Mouse (Mus musculus): ENCODE results near the gene Zbtb6. TPM values are rescaled to one million over a fixed set of nuclear protein-coding genes. Genes with fewer than 3 reads are reported as not detected.

The Zbtb6 gene
- total RNA-seq (2015) (16.2 and 17.4 TPM in 2 replicates), total RNA-seq (2017) (20.3 and 22.3 TPM in 2 replicates)

DNA sequence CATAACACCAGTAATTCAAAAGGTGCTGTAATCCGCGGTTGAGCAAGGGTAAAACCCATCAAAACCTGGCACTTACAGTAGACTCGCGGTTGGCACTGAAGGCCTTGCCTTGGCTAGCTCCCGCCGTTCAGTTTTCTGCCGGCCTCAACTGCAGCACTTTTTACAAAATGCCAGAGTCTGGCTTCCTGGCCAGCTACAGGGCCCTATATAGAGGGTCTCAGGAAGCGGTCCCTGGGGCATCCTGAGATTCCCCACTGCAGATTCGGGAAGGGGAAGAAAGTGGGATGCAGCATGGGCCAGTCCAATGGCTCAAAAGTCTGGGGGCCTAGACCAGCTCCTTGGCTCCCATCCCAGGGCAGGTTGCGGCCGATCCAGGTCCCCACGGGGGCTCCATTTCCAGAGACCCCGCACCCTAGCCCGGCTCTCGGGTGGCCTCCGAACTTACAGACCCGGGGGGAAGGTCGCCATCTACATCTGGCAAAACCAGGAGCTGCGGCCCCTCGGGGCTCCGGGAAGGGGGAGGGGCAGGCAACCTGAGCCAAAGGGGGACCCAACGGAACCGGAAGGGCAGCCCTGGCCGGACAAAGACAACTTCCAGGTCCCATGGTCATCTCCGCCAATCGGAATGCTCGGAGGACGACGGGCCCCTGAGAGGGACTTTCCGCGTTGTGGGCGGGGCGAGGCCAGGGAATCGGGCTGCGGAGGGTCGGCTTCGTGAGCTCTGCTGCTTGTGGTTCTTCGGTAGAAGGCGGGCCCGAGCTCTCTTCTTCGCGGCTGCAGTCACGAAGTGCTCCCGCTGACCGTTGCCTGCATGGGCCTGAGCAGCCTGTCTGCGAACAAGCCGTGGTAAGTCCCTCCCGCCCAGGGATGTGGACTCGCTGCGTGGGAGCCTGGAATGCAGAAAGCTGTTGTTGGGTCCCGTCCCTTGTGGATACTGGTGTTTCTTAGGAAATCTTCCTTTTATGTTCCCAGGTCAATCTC, at the start of gene Zbtb6, which contains the start of the genes Zbtb26 and Rabgap1:
Zbtb6 (minus strand) TSS at position 561 of the 981 bp plus-strand sequence.
Zbtb26 (minus strand) TSS at position 525 of the 981 bp plus-strand sequence.
Rabgap1 (plus strand) TSS at position 669 of the 981 bp plus-strand sequence.
- ATAC-seq (replicated peaks; ENCODE audit: poor library complexity), result peak; percentile 98

DNA sequence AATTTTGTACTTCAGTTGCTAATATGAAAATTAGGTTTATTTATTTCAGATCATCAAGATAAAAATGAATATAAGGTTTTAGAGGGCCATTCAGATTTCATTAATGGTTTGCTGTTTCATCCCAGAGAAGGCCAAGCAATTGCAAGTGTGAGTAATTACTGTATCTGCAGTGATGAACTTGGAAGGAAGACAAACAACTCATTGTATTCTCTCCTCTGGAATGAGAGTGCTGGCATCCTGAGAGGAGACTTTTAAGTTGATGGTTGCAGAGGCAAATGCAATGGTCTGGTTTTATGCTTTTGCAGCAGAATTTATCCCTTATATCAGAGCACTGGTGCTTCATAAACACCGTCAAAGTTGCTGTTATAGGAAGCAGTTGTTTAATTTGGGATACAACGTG, 46.0 kb upstream of the Zbtb6 start:
- ATAC-seq (replicated peaks; ENCODE audit: poor library complexity), result no peak

GRCm38 (mm10) chr2:37486408-37486807, 43.4 kb upstream of the Zbtb6 start:
- ATAC-seq (replicated peaks; ENCODE audit: poor library complexity), result peak; percentile 44; the same call in 1 of the 2 replicates

DNA sequence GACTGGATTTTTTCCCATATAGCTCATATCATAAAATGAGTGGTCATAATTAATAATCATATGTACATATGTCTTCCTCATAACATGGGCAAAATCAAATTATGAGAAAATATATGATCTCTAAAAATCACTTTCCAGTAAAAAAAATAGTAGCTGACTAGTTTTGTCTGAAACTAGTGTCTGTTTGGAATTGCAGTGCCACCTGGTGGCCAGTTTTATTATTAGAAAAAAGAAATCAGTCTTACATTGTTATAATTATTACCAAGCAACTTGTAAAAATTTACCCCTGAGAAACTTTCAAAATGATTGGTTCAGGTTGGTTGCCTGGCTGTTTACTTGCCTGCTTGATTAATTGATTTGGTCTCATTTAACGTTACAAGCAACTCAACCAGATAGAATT, 42.4 kb upstream of the Zbtb6 start:
- peak; percentile 70 for ATAC-seq (replicated peaks; ENCODE audit: poor library complexity)

- 0 out of 2 replicates have a peak, but pooled peaks have one; percentile 20 for ATAC-seq (replicated peaks; ENCODE audit: poor library complexity)
Observed at GRCm38 (mm10) chr2:37484165-37484564, 41.2 kb upstream of the Zbtb6 start.

DNA sequence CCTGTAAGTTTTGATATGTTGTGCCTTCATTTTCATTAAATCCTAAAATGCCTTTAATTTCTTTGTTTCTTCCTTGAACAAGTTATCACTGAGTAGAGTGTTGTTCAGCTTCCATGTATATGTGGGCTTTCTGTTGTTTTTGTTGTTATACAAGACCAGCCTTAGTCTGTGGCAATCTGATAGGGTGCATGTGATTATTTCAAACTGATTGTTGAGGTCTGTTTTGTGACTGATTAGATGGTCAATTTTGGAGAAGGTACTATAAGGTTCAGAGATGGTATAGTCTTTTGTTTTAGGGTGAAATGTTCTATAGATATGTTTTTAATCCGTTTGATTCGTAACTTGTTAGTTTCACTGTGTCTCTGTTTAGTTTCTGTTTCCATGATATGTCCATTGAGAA, 37.1 kb upstream of the Zbtb6 start:
- peak; percentile 37; the same call in 1 of the 2 replicates for ATAC-seq (replicated peaks; ENCODE audit: poor library complexity)

DNA sequence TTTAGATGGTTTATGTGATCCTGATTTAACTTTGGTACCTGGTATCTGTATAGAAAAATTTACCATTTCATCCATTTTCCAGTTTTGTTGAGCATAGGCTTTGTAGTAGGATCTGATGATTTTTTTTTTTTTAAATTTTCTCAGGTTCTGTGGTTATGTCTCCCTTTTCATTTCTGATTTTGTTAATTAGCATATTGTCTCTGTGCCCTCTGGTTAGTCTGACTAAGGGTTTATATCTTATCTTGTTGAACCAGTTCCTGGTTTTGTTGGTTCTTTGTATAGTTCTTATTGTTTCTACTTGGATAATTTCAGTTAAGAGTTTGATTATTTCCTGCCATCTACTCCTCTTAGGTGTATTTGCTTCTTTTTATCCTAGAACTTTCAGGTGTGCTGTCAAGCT, 36.6 kb upstream of the Zbtb6 start:
- ATAC-seq (replicated peaks; ENCODE audit: poor library complexity), result 0 out of 2 replicates have a peak, but pooled peaks have one; percentile 42

GRCm38 (mm10) chr2:37466266-37466665, 23.3 kb upstream of the Zbtb6 start:
- ATAC-seq (replicated peaks; ENCODE audit: poor library complexity), result peak; percentile 46

GRCm38 (mm10) chr2:37460707-37461106, 17.7 kb upstream of the Zbtb6 start:
- ATAC-seq (replicated peaks; ENCODE audit: poor library complexity), result no peak

DNA sequence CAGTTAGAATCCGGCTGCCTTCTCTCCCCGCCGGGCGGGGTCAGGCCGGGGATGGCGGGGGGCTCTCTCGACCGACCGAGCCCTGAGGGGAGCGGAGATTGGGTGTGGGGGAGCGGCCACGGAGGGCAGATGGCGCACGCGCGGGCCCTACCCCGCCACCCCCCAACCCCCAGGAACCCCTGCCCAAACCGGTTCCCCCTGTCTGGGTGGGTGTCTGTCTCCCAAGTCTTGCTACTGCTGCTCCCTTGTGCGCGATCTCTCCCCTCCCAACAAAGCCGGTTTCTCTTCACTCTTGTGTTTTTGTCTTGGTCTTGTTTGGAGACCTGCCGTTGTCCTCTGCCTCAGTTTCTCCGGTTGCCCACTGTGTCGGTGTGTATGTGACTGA, 9.4 kb upstream of the Zbtb6 start:
- peak; percentile 38 for ATAC-seq (replicated peaks; ENCODE audit: poor library complexity)

DNA sequence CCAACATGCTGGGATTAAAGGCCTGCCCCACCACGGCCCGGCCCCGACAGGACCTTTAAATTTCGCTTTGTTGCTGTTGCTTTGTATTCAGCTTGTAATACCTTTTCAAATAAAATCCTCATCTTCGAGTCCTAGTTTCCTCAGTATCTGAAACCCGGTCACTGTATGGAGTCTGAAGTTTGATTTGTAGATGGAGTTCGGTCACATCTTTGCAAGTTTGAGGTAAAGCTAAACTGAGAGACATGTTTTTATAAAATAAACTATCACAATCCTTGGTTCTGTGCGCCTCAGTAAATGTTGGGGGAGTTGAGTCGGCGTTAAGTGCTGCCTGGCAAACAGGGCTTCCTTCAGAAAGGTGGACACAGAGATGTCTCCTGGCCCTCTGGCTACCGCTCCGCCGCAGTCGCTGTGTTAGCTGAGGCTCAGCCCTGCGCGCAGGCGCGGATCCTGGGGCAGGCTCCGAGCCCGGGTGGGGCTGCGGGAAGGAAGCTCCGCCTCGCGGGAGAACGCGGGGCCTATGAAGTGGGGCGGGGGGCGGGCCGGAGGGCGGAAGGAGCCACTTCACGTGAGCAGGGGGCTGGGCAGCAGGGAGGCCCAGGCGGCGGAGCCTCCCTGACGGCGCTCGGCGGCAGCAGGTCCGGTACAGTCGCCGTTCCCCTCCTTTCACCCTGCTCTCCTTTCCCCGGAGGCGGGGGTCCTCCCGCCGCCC, 8.8 kb upstream of the Zbtb6 start:
- ATAC-seq (replicated peaks; ENCODE audit: poor library complexity), result peak; percentile 98

DNA sequence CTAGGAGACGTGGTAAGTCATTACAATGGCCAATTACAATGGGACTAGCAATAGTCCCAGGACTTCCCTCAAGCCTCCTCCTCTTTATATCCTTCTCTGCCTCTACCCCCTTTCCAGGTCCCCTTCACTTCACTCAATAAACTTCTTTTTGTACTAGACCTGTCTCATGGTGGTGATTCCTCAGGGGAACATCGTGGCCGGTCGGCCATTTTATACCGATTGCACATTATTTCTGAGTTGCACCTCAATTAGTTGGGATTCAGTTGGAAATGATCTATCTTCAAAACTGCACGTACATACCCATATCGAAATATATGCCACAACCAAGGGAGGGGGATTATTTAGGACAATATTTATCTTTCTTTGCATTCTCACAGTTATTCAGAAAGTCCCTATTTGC, 11.4 kb downstream of the Zbtb6 start:
- ATAC-seq (replicated peaks; ENCODE audit: poor library complexity), result no peak

GRCm38 (mm10) chr2:37430593-37431464, 12.1 kb downstream of the Zbtb6 start:
- peak; percentile 90 for ATAC-seq (replicated peaks; ENCODE audit: poor library complexity)

GRCm38 (mm10) chr2:37423671-37424070, 19.3 kb downstream of the Zbtb6 start:
- ATAC-seq (replicated peaks; ENCODE audit: poor library complexity), result no peak

- peak; percentile 98 for ATAC-seq (replicated peaks; ENCODE audit: poor library complexity)
Observed at GRCm38 (mm10) chr2:37422306-37423304, 20.4 kb downstream of the Zbtb6 start, which contains the start of gene Rc3h2. Gene Rc3h2, minus strand, starts transcription at chr2:37422903.

- no peak for ATAC-seq (replicated peaks; ENCODE audit: poor library complexity)
Observed at GRCm38 (mm10) chr2:37421903-37422302, 21.1 kb downstream of the Zbtb6 start.

DNA sequence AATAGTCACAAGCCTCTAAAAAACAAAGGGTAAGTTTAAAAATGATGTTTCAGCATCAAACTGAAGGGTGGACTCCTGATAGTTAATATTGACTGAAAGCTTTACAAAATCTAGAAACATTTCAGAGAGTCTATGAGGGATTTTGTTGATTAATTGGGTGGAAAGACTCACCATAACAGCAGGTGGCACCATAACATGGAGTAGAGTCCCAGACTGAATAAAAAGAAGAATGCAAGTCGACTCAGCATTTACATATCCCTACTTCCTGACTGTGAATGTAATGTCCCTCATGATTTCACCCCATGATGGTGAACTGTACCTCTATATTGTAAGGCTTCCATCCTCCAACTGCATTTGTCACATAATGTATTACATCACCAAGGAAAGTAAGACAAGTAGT, 47.4 kb downstream of the Zbtb6 start:
- peak; percentile 70 for ATAC-seq (replicated peaks; ENCODE audit: poor library complexity)

DNA sequence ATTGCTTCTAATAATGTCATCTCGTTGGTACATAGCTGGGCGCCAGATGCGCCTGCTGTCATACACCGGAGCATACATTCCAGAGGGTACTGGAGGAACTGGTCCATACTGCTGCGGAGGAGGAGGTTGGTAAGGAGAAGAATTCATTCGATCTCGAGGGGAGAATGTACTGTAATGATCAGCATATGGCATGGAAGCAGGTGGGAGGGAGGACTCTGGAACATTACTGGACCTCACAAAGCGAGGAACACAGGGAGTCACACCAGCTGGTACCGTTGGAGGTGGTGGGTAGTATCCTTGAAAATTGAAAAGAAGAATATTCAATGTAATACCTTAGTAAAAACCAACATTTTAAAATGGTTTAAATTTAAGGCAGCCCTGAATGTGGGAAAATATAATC, 60.0 kb downstream of the Zbtb6 start:
- no peak for ATAC-seq (replicated peaks; ENCODE audit: poor library complexity)

GRCm38 (mm10) chr2:37380189-37380588, 62.8 kb downstream of the Zbtb6 start:
- peak; percentile 96 for ATAC-seq (replicated peaks; ENCODE audit: poor library complexity)

All from megakaryocyte progenitor cell, adult 5-6 weeks (primary cell).